Mouse (Mus musculus) heart, adult 2 months (tissue): Measurements from ENCODE around the gene Cenpx.

Experiments
- CTCF ChIP-seq: fragments of 200-600 bp; IDR thresholded peaks from 2 replicates; pipeline ENCODE4 v1.8.1; 2022; ENCODE audit warnings: antibody characterized with exemption, mild to moderate bottlenecking, moderate library complexity
- POLR2A ChIP-seq: fragments of 200-500 bp; IDR thresholded peaks from 2 replicates; pipeline ENCODE4 v1.6.1; 2011; ENCODE audit warnings: mild to moderate bottlenecking, low read depth, low read length, control low read depth; ENCODE audit not compliant: insufficient read depth

DNA sequence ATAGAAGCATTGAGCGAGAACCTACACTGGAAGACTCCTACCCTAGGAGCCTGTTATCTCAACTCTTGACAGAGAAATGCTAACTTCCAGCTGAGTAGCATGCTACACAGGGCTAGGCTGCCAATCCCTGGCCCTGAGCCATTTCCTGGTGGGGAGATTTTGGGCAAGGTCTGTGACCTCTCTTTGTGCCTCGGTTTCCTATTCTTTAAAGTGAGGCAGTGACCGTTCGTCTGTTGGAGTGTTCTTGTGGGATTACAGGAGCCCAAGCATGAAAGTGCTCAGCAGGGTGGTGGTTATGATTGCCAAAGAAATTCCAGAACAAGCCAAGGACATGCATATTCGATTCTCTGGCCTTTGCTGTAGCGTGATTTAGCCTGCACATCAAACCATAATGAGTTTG lies 50.8 kb downstream of the Cenpx start:
- TF ChIP-seq POLR2A (no peak), CTCF (no peak)
